Mouse (Mus musculus) embryo, embryonic 10.5 days (tissue): ENCODE results near the gene Hdgfl2.

Experiments
- DNase-seq: peaks from one replicate; pipeline ENCODE4 v3.0.0-alpha.2; 2015; ENCODE audit warnings: low spot score

Hdgfl2 gene

DNA sequence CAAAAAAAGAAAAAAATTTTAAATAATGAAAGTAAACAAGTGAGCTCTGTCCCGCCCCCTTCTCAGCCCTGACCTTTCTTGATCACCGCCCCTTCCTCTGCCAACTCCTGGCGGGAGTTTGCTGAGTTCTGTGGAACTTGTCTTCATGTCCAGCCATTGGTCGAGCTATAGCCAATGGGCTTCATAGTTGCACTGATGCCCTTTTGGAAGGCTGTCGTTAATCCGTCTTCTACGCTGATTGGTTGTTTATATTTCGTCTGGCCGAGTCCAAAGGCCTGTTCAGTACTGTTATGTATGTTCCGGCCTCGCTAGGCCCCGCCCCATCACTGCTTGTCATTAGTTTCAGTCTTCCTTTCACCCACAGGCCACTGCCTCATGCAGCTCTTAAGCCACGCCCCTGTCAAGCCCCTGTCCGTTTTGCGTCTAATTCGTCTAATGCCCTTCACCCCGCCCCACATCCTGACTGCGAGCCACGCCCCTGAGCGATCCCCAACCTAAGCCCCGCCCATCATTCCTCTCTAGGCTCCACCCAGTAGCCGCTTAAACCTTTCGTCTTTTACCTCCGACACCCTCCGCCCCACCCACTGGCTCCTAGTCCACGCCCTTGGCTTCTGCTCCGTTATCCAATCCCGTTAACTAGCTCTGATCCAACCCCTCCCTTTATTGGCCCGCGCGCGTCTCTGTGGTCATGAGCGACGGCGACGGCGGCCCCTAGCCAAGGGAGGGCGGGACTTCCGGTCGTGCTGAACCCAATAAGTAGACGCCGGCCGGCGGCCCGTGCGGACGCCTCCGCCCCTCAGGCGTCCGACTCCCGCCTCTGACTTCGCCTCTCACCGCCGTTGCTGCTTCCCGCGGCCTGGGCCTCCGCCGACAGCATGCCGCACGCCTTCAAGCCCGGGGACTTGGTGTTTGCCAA is at the start of gene Hdgfl2:
TSS of gene Hdgfl2 (plus strand) at position 755 of the 916 bp plus-strand sequence.
- peak; percentile 100 for DNase-seq

DNA sequence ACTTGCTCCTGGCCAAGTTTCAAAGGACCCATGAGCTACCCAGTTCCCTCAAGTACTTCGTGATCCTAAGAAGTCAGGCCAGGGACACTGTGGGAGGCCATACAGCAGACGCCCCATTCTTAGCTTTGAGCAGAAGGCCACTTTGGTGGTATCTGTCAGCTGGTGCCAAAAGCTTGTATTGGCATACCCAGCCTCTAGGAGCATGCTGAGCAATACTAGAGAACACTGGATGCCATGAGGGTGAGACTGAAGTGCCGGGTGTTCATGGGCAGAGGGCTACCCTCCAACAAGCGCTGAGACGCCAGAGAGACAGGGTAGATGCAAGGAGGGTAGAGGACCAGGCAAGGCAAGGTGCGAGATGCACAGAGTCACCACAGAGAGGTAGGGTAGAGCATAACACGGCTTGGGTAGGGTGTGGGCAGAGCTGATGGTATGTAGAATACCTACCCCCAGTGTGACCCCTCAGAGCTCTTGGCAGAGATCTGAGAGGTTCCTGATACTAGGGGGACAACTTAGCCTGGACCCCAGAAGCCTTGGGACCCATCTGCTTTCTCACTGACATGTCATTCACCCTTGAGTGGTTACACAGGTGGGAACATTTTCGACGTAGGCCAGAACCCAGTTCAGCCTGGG is 49.1 kb upstream of the Hdgfl2 start:
- DNase-seq = no peak

DNA sequence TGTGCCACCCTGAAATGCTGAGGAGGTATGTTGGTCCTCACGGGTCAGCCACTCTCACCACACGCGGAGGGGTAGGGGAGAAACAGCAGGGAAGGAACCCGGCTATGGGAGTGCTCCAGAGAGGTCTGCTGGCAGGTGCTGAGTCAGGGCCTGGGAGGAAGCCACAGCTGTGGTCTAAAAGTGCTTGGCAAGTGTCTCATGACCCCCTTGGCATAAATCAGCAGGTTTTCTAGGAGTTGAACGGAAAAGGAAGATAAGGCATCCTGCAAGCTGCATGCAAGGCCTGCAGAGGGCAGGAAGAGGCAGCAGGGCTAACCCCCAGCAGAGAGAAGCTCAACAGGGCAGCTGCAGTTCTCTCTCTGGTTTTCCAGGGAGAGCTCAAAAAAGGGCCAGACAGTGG is 48.5 kb upstream of the Hdgfl2 start:
- DNase-seq = no peak

DNA sequence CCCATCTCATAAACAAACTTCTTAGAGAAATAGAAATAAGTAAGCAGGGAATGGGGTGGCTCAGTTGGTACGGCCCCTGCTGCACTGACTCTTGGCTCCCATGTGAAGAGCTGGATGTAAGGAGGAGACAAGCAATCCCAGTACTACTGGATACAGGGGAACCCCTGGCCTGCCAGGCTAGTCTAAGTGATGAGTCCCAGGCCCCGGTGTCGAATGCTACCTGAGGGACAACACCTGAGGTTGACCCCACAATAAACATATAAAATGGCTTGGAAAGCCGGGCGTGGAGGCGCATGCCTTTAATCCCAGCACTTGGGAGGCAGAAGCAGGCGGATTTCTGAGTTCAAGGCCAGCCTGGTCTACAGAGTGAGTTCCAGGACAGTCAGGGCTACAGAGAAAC is 48.0 kb upstream of the Hdgfl2 start:
- no peak for DNase-seq

DNA sequence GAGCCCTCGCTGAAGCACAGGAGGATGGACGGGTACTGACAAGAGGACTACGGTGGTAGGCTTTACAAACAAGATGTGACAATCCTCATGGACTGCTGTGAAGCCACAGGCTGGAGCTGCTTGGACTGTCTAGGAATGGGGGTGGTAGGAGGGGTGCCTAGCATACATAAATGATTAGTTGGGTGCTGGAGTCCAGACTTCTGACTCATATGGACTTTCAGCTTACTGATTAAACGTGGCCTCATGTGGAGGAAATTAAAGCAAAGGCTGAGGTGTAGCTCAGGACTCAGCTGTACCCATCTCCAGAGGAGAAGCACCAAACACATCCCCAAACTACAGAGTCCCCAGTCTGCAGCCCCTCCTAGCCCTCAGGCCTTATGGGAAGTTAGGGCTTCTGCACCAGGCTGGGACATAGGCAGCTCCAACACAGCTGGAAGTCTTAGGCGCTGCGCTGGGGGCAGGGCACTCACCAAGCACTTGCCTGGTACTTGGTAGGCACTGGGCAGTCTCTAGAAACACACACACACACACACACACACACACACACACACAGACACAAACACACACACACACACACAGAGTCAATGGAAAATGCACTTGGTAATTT is 47.2 kb upstream of the Hdgfl2 start:
- DNase-seq = no peak

DNA sequence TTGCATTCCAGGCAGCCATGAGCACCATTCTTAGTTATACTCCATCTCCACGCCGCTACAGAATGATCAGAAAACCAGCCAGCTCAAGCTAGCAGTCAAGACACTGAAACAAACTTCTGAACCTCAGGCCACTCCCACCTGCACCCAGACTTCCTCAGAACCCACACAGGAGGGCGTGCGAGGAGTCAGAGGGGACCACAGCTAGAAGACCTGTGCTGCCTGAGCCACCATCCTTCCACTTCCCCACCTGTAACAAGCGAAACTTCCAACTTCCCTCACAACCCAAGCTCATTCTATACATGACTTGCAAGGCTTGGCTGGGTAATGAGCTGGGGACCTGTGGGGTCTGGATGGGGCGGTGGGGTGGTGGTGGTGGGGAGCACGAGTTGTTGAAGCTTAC is 46.6 kb upstream of the Hdgfl2 start:
- DNase-seq = no peak

DNA sequence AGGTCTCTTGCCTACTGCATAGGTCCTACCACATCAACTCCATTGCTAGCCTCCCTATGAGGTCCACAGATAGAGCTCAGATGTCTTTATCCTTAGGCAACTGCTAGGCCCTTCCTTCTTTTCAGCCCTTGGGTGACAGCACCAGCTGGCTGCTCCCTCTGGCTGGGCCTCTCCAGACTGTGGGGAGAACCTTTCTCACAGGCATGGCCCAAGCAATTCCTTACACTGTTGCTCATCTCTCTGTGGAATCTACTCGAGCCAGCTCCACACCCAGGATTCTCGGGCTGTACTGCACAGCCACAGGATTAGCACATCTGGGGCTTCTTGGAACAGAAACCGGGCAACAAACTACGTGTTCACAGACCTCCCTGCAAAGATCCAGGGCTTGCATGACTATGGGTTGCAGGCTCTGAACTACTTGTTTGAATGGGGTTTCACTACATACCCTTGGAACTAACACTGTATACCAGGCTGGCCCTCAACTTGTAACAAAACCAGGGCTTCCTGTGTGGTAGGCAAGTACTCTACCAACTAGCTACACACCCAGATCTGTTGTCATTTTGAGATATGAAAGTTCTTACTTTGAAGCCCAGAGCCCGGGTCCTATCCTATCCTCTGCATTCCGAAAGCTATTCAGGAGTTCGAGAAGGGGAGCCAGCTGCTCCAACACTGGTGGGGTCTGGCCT is 45.3 kb upstream of the Hdgfl2 start:
- no peak for DNase-seq

DNA sequence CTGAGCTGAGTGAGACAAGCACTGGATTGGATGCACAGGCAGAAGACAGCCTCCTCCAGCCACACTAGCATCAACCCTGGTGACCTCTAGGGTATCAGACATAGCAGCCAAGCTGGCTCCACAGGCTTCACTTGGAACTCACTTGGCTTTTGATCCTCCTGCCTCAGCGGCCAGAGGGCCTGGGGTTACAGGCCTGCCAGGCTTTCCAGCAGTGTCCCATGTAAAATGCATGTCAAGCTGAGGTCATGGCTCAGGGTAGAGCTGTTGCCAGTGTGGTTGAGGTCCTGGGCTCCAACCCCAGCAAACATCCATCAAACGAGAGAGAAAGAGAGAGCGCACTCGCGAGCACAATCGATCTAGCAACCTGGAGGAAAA is 44.7 kb upstream of the Hdgfl2 start:
- DNase-seq = no peak

DNA sequence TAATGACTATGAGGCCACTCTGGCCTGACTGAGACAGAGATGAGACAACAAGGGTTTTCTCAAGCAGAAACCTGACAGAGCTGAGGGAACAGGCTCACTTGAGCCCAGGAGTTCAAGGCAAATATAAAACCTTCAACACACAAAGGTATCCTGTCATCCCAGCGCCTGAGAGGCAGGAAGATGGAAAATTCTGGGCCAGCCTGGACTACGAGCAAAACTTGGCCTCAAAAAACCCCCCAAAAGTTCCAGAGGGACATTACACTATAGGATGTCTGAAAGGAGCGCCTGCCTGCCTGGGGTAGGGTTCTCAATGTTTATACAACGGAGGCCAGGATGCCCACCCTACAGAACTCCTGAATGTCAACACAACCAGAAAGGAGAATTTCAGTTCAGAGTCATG is 44.2 kb upstream of the Hdgfl2 start:
- DNase-seq = no peak

DNA sequence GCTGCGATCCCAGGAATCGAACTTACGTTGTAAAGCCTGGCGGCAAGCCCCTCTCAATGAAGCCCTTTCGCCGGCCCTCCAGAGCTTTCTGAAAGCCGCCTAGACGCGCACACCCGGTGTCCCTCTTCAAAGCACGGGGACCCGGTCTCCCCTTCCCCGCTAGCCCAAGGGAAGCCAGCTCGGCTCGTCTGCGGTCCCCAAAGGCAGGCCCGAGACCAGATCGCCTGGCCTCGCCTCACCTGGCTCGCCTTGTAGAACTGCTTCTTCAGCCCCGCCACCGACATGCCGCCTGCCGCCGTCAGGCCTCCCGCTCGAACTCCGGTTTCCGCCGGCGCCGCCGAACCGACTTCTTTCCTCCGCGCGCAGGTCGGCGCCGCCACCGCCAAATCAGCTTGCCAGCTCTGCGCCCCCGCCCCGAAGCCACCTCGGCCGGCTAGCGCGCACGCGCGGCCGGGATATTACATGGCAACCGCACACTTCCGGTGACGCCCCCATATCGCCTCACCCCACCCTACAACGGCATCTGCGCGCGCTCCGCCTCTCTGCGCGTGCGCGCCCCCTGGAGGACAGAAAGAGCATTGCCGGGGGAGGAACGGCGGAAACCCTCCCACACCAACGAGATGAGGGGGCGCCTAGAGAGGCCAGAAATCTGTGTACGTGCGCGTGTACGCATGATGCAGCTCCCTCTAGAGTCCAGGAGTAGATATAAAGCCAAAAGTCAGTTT is 43.1 kb upstream of the Hdgfl2 start, which contains the start of gene Sh3gl1:
TSS of gene Sh3gl1 (minus strand) at position 460 of the 725 bp plus-strand sequence.
- peak; percentile 97 for DNase-seq

DNA sequence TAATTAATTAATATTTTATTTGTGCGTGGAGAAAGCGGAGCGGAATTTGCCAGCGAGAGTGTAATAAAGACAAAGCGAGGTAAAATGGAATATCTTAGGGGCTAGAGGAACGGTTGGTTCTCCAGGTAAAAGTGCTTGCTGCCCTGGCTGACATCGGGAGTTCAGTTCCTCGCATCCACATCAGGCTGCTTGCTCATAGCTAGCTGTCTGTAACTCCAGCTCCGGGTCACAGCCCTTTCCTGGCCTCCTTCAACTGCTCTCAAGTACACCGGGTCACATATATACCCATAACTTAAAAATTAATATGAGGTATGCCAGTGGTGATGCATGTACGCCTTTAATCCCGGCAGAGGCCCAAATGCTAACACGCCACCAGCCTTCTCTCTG is 42.5 kb upstream of the Hdgfl2 start:
- DNase-seq = no peak

DNA sequence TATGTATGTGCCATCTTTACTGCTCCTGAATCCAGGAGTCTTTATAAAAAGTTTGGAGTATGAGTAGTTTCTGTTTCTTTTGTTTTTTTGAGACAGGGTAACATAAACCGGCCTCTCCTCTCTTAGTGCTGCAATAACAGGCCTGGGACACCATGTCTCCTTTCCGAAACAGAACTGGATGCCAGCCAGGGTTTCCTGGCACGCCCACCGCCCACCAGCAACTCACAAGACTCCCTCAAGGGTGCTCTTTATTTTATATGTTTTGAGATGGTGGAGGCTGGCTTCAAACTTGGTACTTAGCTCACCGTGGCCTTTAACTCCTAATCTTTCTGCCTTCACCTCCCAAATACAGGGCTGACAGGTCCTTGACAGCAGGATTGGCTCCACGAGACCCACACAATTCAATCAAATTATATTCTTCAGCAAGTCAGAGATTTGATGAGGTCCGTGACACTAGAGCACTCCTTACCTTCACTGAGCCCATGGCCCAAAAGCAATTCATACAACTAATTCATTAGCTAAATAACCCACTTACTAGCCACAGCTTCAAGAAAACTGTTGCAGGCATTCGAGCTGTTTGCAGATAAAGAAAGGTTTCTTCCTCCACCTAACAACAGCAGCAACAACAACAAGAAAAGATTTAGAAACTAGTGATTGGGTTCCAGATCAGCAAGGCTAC is 40.7 kb upstream of the Hdgfl2 start:
- DNase-seq = no peak

DNA sequence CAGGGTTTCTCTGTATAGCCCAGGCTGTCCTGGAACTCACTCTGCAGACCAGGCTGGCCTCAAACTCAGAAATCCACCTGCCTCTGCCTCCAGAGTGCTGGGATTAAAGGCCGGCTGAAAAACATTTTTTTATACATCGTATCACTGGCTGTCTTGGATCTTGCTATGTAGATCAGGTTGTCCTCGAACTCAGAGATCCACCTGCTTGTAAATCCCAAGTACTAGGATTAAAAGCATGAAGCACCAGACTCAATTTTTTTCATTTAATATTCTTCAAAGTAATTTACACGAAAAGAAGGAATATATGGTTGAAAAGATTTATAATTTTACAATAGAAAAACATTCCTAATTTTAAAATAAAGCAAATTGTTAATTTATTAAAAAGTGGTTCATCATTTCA is 40.1 kb upstream of the Hdgfl2 start:
- DNase-seq = no peak

DNA sequence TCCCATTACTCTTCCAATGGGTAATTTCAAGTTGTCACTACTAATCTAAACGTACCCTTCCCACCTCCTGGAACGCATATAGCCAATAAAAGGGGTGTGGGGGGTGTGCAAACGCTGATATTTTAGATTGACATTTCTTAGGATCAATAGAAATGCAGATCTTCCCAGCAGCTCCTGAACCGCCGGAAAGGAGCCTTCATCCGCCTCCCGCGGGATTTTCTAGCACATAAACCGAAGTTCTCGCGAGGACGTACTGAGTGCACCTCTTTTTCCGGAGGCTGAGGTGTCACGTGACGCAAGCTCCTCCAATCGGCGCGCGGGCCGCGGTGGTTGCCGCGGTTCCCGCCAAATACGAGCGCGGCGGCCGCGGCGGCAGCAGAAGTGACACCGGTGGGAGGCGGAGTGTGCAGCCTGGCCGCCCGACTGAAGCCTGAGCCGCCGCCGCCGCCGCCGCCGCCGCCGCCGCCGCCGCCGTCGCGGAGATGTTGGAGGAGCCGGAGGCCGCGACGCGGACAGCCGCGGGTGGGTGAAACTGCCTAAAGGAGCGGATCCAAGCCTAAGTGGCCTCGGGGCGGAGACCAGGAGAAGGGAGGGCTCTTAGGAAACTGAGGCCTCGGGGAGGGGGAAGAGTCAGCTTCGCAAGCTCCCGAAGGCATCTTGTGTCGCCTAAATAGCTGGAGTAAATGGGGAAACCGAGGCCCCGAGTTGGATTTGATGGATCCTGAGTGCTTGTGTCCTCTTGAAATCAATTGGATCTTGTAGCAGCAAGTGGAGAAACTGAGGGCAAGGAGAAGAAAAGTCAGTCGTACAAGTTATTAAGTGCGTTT is 39.2 kb upstream of the Hdgfl2 start, which contains the start of gene Chaf1a:
TSS of gene Chaf1a (plus strand) at position 410 of the 827 bp plus-strand sequence.
- peak; percentile 100 for DNase-seq

DNA sequence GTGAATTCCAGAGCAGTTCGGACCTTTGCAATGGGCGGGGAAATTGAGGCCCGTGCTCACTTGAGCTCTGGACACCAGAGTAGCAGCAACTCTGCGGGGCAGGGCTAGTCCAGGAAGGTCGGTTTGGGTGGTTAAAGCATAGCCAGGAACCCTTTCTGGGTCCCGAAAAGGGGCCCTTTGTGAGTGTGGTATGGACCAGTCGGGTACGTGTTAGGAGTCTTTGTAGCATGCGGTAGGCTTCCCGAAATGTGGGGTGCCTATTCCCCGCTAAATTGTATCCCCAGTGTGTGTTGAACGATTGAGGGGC is 38.6 kb upstream of the Hdgfl2 start:
- DNase-seq = no peak

DNA sequence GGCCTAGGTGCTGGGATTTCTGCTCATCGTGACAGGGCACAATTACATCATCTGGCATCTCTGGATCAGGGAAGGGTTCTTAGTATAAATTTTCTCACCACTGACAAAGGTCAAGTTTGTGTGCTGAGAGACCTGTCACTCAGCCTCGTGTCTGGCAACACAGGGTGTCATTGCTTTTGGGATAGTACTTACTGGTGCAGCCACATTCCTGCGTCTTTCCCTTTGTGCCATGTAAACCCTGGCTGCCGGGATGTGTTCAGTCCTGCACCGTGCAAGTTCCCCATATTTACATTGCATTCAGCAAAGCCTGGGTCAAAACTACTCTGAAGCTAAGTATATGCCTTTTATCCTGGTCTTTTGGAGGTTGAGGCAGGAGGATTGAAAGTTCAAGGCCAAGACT is 28.1 kb upstream of the Hdgfl2 start:
- DNase-seq = no peak

DNA sequence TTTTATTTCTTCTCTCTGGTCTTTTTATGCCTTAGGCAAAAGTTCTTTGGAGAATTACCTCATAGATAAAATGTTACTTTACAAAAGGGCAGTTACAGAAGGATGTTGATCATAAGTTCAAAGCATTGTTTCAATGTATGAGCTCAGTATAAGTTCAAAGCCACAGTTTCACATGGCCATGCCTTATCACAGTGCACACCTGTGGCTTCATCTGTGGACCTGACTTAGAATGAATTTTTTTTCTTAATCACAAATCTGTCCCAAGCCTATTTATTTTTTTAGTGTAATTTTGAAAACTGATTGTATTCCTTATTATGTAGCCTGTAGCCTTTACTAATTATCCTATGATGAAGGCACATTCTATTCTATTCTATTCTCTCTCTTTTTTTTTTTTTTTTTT is 24.5 kb upstream of the Hdgfl2 start:
- DNase-seq = no peak

DNA sequence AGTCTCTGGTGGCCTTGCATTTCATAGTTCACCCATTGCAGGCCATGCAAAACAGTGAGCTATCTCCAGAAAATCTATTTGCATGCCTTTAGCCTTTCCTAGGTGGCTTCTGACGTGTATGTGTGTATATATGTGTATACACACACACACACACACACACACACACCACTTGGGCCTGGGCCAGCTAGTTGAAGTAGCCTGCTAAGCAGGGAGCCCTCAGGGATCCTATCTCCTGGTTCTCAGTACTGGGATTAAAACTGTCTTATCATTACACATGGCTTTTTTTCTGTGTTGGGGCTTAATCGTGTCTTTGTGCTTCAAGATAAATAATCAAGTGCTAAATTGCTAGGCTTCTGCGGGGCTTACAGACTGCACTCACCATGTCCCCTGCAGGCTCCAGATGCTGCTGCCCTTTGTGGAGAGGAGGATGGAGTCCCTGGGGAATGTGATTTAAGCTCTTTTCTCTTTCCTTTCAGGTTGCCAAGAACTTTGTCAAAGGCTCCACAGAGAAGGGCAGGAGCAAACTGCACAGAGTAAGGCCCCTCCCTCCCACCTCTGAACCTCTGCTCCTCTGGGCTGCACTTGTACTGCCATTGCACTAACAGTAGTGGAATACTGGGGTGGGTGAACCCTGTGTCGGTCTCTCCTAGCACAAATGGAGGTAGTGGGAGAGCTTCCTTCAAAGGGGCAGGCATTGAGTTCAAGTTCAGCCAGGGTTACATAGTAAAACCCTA is 23.3 kb upstream of the Hdgfl2 start:
- no peak for DNase-seq

DNA sequence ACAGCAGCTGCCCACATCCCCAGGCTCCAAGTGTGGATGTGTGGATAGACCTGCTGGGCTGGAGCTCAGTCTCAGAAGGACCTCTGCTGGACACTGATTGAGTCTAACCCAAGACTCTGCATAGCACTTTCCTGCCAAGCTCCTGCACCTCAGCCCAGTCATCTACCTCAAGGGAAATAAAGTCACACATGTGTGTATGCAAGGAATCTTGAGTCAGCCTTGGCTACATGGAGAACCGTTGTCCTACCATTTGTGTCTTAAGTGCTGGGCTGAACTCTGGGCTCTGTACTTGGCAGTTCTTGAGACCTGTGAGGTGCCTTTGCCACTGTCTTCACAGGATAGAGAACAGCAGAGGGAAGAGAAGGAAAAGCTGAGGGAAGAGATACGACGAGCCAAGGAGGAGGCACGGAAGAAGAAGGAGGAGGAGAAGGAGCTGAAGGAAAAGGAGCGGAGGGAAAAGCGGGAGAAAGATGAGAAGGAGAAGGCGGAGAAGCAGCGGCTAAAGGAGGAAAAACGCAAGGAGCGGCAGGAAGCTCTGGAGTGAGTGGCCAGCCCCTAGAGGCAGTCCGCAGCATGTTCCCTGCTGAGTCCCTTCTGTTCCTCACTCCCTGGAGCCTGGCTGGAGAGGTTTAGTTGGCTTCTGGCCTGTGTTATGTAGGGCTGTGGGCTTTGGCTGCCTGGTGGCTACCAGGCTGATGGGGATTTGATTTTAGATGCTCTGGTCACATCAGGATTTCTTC is 21.9 kb upstream of the Hdgfl2 start:
- DNase-seq = no peak
